Mouse (Mus musculus): ENCODE measurements at regions not wholly inside any gene's neighbourhood (a gene's known extent, or its start where the extent isn't known, plus 50 kb on each side); places are given as distances from the start of the nearest gene placed in this dataset.

- no peak for DNase-seq (ENCODE audit: low spot score in 2 of 2)
Measured at GRCm38 (mm10) chr6:59713004-59713403, 286.9 kb upstream of the Gprin3 start.

- no peak for DNase-seq (ENCODE audit: low spot score in 2 of 2)
Measured at GRCm38 (mm10) chr6:59684985-59685384, 258.9 kb upstream of the Gprin3 start.

- DNase-seq (ENCODE audit: low spot score in 2 of 2): peak; percentile 2 to 26
Measured at GRCm38 (mm10) chr6:59667356-59667755, 241.3 kb upstream of the Gprin3 start.
